Mouse (Mus musculus): ENCODE results near the gene Gm10681.
"Not testable (repeated sequence)": the region's sequence is repeated elsewhere in the genome, so short reads cannot be mapped to it uniquely, and the experiment has no call there.

Gm10681 gene

GRCm38 (mm10) chr3:98522779-98523178, 65.8 kb downstream of the Gm10681 start:
- in situ Hi-C loops (cut with MboI, MseI), result loop anchor here (5.0 kb wide), 2 partner anchors 55 kb away; no protein-coding TSS in a partner anchor

- in situ Hi-C loops (cut with MboI, MseI), result not testable (repeated sequence)
Measured at GRCm38 (mm10) chr3:98510414-98510813, 78.2 kb downstream of the Gm10681 start, which contains the start of gene Hsd3b4. Gene Hsd3b4, minus strand, starts transcription at chr3:98510514.

- in situ Hi-C loops (cut with MboI, MseI), result not testable (repeated sequence)
Measured at GRCm38 (mm10) chr3:98507229-98507628, 81.4 kb downstream of the Gm10681 start.
